Mouse (Mus musculus): ENCODE measurements around the gene Cnbp. TPM values are rescaled to one million over a fixed set of nuclear protein-coding genes. Genes with fewer than 3 reads are reported as not detected.

Gene Cnbp
- polyA plus RNA-seq, 1 experiment from 2014 or later, result 999 TPM

DNA sequence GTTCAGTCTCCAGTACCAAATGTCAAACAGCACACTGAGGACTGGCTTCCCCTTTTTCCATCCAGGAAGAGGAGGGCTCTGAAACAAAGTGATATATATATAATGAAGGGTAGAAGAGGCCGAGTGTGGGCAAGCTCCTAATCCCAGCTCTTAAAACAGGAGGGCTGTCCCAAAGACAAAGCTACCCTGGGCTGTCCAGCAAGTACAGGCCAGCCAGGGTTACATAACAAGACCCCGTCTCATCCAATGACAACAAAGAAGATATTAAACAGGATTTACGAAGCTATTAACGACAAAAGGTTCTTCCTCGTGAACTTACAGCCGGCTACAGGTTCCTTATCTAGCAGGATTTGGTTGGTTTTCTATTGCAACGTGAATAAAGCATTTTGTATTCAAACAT lies 46.0 kb downstream of the Cnbp start:
- 77% methylated on average over 7 of the region's 7 CpGs for WGBS
- Histone ChIP-seq H3K9me3 (replicated peaks) (no peaks in the 10 kb centered on the region), H3K4me3 (replicated peaks) (no peak overlapping the region), H3K4me1 (peaks cover 12% of the 10 kb centered on the region), H3K9ac (no peak overlapping the region), H3K36me3 (no peaks in the 10 kb centered on the region), H3K4me2 (replicated peaks) (no peak overlapping the region), H3K27me3 (no peaks in the 10 kb centered on the region), H3K27ac (replicated peaks) (no peak overlapping the region)
- no peak for ATAC-seq (ENCODE audit: insufficient number of reproducible peaks, low FRiP score, low TSS enrichment, low read depth)

DNA sequence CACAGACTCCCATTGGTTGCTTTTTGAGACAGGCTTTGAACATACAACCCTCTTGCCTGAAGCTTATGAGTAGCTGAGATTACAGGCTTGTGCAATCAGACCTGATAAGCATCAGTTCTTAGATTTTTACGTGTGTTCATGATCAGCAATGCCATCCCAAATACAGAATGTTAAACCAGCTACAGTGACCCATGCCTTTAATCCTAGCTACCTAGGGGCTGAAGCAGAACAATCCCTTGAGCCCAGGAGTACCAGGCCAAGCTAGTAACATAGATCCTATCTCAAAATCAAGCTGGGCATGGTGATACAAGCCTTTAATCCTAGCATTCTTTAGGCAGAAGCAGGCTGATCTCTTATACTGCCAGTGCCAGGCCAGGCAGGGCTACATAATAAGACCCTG lies 46.9 kb downstream of the Cnbp start:
- no peak overlapping the region for H3K9ac ChIP-seq
- H3K9me3 ChIP-seq (replicated peaks), result no peaks in the 10 kb centered on the region
- H3K27me3 ChIP-seq, result no peaks in the 10 kb centered on the region
- no peaks in the 10 kb centered on the region for H3K36me3 ChIP-seq
- 0 out of 2 replicates have a peak, but pooled peaks cover 5% of the 10 kb centered on the region for H3K4me1 ChIP-seq
- H3K4me3 ChIP-seq (replicated peaks), result no peak overlapping the region
- no peak overlapping the region for H3K4me2 ChIP-seq (replicated peaks)
- 73% methylated on average over 1 of the region's 1 CpGs for WGBS
- no peak for ATAC-seq (ENCODE audit: insufficient number of reproducible peaks, low FRiP score, low TSS enrichment, low read depth)
- H3K27ac ChIP-seq (replicated peaks), result no peak overlapping the region

DNA sequence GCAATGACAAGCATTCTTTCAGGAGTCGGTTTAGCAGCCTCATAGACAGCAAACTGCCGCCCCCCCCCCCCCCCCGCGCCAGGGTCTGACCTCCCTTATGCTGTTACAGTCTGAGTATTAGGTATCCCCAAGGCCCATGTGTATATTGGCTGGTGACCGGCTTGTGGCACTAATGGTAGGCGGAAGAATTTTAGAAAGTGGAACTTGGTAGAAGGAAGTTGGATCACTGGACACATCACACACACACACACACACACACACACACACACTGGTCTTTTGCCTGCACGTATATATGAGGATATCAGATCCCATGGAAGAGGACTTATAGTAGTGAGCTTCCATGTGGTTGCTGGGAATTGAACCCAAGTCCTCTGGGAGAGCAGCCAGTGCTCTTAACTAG lies 48.4 kb downstream of the Cnbp start:
- Histone ChIP-seq H3K9ac (no peak overlapping the region), H3K36me3 (no peaks in the 10 kb centered on the region), H3K4me3 (replicated peaks) (no peak overlapping the region), H3K9me3 (replicated peaks) (no peaks in the 10 kb centered on the region), H3K4me1 (0 out of 2 replicates have a peak, but pooled peaks cover 5% of the 10 kb centered on the region), H3K27ac (replicated peaks) (no peak overlapping the region), H3K27me3 (no peaks in the 10 kb centered on the region), H3K4me2 (replicated peaks) (no peak overlapping the region)
- WGBS, result 84% methylated on average over 7 of the region's 7 CpGs
- no peak for ATAC-seq (ENCODE audit: insufficient number of reproducible peaks, low FRiP score, low TSS enrichment, low read depth)

DNA sequence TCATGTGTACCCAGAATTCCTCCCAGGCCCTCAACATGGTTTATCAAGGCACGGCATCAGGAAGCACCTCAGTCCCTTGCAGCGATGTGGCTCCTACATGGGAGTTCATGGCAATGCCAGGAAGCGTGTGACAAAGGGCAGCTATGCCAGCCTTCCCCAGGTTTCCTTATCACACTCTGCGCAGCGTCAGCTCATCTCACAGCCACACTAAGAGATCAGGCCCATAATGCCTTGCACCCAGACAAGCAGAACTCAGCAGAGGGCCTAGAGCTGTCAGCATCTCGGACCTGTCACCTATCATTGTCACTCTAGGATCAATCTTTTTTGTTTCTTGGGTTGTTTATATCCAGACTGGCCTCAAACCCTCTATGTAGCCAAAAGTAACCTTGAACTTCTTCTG lies 51.3 kb downstream of the Cnbp start:
- H3K9ac ChIP-seq, result no peak overlapping the region
- 92% methylated on average over 6 of the region's 6 CpGs for WGBS
- no peak for ATAC-seq (ENCODE audit: insufficient number of reproducible peaks, low FRiP score, low TSS enrichment, low read depth)
- no peaks in the 10 kb centered on the region for H3K27me3 ChIP-seq
- no peak overlapping the region for H3K4me2 ChIP-seq (replicated peaks)
- H3K36me3 ChIP-seq, result no peaks in the 10 kb centered on the region
- no peak overlapping the region for H3K27ac ChIP-seq (replicated peaks)
- no peak overlapping the region for H3K4me3 ChIP-seq (replicated peaks)
- no peaks in the 10 kb centered on the region for H3K9me3 ChIP-seq (replicated peaks)
- H3K4me1 ChIP-seq, result no peaks in the 10 kb centered on the region

DNA sequence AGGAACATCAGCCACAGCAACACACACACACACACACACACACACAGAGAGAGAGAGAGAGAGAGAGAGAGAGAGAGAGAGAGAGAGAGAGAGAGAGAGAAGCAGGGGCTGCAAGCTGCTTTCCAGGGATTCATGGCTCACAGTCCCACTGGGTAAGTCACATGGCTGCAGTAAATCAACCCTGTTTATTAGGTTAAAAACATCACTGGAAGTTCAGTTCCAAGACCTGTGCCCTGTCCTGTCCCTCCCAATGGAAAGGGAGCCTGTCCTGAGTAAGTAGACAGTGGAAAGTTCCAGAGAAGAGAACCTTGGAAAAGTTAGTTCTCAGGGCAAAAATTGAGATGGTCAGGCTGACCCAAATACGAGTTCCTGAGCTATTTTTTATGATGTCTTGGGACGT lies 53.6 kb downstream of the Cnbp start:
- H3K9me3 ChIP-seq (replicated peaks), result no peaks in the 10 kb centered on the region
- ATAC-seq (ENCODE audit: insufficient number of reproducible peaks, low FRiP score, low TSS enrichment, low read depth), result no peak
- no peak overlapping the region for H3K27ac ChIP-seq (replicated peaks)
- H3K27me3 ChIP-seq, result no peaks in the 10 kb centered on the region
- no peak overlapping the region for H3K4me3 ChIP-seq (replicated peaks)
- H3K9ac ChIP-seq, result no peak overlapping the region
- 55% methylated on average over 2 of the region's 2 CpGs for WGBS
- H3K4me1 ChIP-seq, result no peaks in the 10 kb centered on the region
- H3K36me3 ChIP-seq, result peaks cover 9% of the 10 kb centered on the region
- no peak overlapping the region for H3K4me2 ChIP-seq (replicated peaks)

DNA sequence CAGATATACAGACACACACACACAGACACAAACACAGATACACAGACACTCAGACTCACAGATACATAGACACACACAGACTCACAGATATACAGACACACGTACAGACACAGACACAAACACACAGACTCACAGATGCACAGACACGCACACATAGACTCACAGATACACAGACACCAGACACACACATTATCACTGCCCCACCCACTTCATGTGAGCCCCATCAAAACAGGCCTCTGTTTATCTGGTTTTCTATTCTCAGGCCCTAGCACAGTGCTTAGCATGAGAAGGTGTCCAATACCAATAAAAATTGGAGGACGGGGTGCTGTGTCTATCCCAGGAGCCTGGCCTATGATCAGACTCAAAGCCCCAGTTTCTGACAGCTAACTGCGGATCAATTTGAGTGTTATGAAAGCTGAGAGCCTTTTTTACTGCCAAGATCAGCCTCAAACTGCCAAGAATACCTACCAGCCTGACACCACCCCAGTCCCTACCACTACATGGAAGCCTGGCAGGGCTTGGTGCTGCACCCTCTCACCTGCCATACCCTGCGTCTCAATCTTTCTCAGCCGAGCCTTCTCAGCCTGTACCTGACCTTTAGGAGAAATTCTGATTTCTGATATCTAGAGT lies 54.5 kb downstream of the Cnbp start:
- ATAC-seq (ENCODE audit: insufficient number of reproducible peaks, low FRiP score, low TSS enrichment, low read depth), result no peak

DNA sequence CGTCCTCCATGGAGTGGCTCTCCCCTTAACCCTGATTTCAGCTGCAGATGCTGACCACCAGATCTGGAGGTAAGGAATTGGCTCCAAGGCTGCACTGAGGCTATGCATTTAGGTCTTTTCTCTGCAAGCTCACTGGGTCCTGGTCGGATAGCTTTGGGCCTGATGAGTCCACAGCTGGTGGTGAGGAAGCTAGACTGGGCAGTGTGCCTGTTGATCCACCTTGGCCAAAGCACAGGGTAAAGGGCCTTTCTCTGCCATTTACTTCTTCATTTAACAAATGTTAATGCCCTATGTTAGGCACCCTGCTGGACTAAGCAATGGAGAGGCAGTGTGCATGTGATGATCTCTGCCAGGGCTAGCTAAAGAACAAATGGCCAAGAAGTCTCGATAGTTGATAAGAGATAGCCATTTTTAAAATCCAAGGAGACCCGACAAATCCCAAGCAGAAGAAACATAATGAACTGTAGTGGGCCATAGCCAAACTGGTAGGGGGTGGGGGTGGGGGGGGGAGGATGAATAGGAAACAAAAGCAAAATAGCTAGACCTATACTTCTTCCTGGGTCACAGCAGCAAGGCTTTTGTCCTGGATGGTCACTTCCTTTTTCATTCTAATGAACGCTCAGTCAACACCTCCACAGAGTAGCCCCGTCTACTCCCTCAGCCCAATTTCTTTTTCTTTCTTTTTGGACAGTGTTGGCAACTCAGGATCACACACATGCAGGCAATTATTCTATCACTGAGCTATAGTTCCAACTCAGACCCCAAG lies 55.3 kb downstream of the Cnbp start:
- peaks cover 20% of the 10 kb centered on the region for H3K36me3 ChIP-seq
- H3K27me3 ChIP-seq, result no peaks in the 10 kb centered on the region
- WGBS, result 76% methylated on average over 6 of the region's 6 CpGs
- H3K9me3 ChIP-seq (replicated peaks), result no peaks in the 10 kb centered on the region
- no peak overlapping the region for H3K9ac ChIP-seq
- H3K4me3 ChIP-seq (replicated peaks), result no peak overlapping the region
- H3K4me2 ChIP-seq (replicated peaks), result no peak overlapping the region
- H3K4me1 ChIP-seq, result no peaks in the 10 kb centered on the region
- ATAC-seq (ENCODE audit: insufficient number of reproducible peaks, low FRiP score, low TSS enrichment, low read depth), result no peak
- H3K27ac ChIP-seq (replicated peaks), result no peak overlapping the region

More for the DNA sequence above, 54.5 kb downstream of the Cnbp start:
- H3K9me3 ChIP-seq (replicated peaks), result no peaks in the 10 kb centered on the region
- no peak overlapping the region for H3K27ac ChIP-seq (replicated peaks)
- H3K4me2 ChIP-seq (replicated peaks), result no peak overlapping the region
- H3K36me3 ChIP-seq, result peaks cover 18% of the 10 kb centered on the region
- no peak overlapping the region for H3K4me3 ChIP-seq (replicated peaks)
- H3K4me1 ChIP-seq, result no peaks in the 10 kb centered on the region
- H3K27me3 ChIP-seq, result no peaks in the 10 kb centered on the region
- H3K9ac ChIP-seq, result no peak overlapping the region
- WGBS, result 85% methylated on average over 6 of the region's 6 CpGs

DNA sequence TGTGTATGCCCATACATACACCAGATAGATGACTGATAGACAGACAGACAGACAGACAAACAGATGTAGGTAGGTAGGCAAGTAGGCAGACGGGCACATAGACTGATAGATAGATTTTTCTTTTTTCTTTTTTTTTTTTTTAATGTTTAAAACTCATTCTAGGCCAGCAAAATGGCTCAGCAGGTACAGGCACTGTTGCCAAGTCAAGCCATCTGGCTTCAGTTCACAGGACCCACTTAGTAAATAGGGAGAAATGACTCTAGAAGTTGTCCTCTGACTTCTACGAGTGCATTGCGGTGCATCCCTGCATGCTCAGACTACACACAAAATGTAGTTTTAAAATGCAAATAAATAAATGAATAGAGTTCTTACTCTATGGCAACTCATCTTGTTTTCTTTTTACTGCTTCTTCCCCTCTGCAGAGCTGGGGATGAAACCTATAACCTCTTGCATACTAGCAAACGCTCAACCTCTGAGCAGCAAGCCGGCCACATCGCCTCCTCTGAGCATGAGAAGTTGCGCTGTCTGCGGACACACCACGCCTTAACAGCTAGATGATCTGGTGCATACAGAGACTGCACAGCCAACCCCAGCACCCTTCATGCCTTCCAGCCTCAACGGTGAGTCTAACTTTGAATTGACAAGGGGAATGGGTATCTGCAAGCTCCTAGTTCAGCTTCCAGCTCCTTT lies 56.9 kb downstream of the Cnbp start:
- H3K9me3 ChIP-seq (replicated peaks), result no peaks in the 10 kb centered on the region
- 0 out of 2 replicates have a peak, but pooled peaks cover 6% of the 10 kb centered on the region for H3K4me1 ChIP-seq
- 92% methylated on average over 10 of the region's 10 CpGs for WGBS
- no peak overlapping the region for H3K9ac ChIP-seq
- no peaks in the 10 kb centered on the region for H3K27me3 ChIP-seq
- no peak overlapping the region for H3K4me2 ChIP-seq (replicated peaks)
- H3K4me3 ChIP-seq (replicated peaks), result no peak overlapping the region
- no peak for ATAC-seq (ENCODE audit: insufficient number of reproducible peaks, low FRiP score, low TSS enrichment, low read depth)
- no peak overlapping the region for H3K27ac ChIP-seq (replicated peaks)
- H3K36me3 ChIP-seq, result peaks cover 20% of the 10 kb centered on the region

Other genes with a start within 250 kb of the Cnbp start
- gene Aplf, start 178.9 kb downstream of the Cnbp start, polyA plus RNA-seq (2015; fragmentation: Nextera tagmentation; extraction: Ambion mirVana), result 14.7 and 15.8 TPM in 2 replicates
- gene Efcc1, start 120.2 kb downstream of the Cnbp start, polyA plus RNA-seq (2015; fragmentation: Nextera tagmentation; extraction: Ambion mirVana), result 2.2 TPM in 2 replicates
- gene Gp9, start 73.0 kb downstream of the Cnbp start, polyA plus RNA-seq (2015; fragmentation: Nextera tagmentation; extraction: Ambion mirVana), result 0.83 and 0.97 TPM in 2 replicates
- gene Rab43, start 38.9 kb downstream of the Cnbp start, polyA plus RNA-seq (2015; fragmentation: Nextera tagmentation; extraction: Ambion mirVana), result 11.5 and 18.0 TPM in 2 replicates
- 3.4 and 5.9 TPM in 2 replicates for gene Gm45140, start 15.3 kb downstream of the Cnbp start, polyA plus RNA-seq (2015; fragmentation: Nextera tagmentation; extraction: Ambion mirVana)
- 45.8 and 48.7 TPM in 2 replicates for gene Isy1, start 12.3 kb downstream of the Cnbp start, polyA plus RNA-seq (2015; fragmentation: Nextera tagmentation; extraction: Ambion mirVana)
- gene Copg1, start 36.7 kb upstream of the Cnbp start, polyA plus RNA-seq (2015; fragmentation: Nextera tagmentation; extraction: Ambion mirVana), result 172 and 173 TPM in 2 replicates
- 51.5 and 53.5 TPM in 2 replicates for gene Hmces, start 62.8 kb upstream of the Cnbp start, polyA plus RNA-seq (2015; fragmentation: Nextera tagmentation; extraction: Ambion mirVana)
- gene H1fx, start 130.5 kb upstream of the Cnbp start, polyA plus RNA-seq (2015; fragmentation: Nextera tagmentation; extraction: Ambion mirVana), result 41.6 and 45.5 TPM in 2 replicates
- 218 and 225 TPM in 2 replicates for gene Rab7, start 194.2 kb upstream of the Cnbp start, polyA plus RNA-seq (2015; fragmentation: Nextera tagmentation; extraction: Ambion mirVana)
- gene Rpn1, start 233.4 kb upstream of the Cnbp start, polyA plus RNA-seq (2015; fragmentation: Nextera tagmentation; extraction: Ambion mirVana), result 376 and 384 TPM in 2 replicates